Mouse (Mus musculus) hindbrain, embryonic 14.5 days (tissue): ENCODE data around the gene Trim47. TPM values are rescaled to one million over a fixed set of nuclear protein-coding genes. Genes with fewer than 3 reads are reported as not detected.

Experiments
- ATAC-seq: fragments of 200-750 bp; cut with Nextera tagmentation; 2 replicates; pipeline ENCODE4 v1.8.0; 2017; ENCODE audit warnings: moderate number of reproducible peaks, mild to moderate bottlenecking, moderate TSS enrichment, moderate library complexity; ENCODE audit not compliant: low FRiP score
- DNase-seq: peaks from one replicate; pipeline ENCODE4 v3.0.0-alpha.2; 2015; ENCODE audit warnings: low spot score
- H3K27ac ChIP-seq: fragments of 300-500 bp; sonication (generic); 2 replicates; pipeline ENCODE4 v1.5.1; 2014; ENCODE audit warnings: mild to moderate bottlenecking, moderate library complexity
- H3K27me3 ChIP-seq: fragments of 300-500 bp; sonication (generic); 2 replicates; pipeline ENCODE4 v1.6.1; 2014; ENCODE audit warnings: mild to moderate bottlenecking, low read length, mixed read lengths; ENCODE audit not compliant: control insufficient read depth, insufficient read depth
- H3K36me3 ChIP-seq: fragments of 300-500 bp; sonication (generic); replicated peaks from 2 replicates; pipeline ENCODE4 v1.6.1; 2014; ENCODE audit not compliant: control insufficient read depth, insufficient read depth
- H3K4me1 ChIP-seq: fragments of 300-500 bp; sonication (generic); replicated peaks from 2 replicates; pipeline ENCODE4 v1.6.1; 2014; ENCODE audit warnings: antibody characterized with exemption, low read length, mixed read lengths; ENCODE audit not compliant: control insufficient read depth, insufficient read depth
- H3K4me2 ChIP-seq: fragments of 300-500 bp; sonication (generic); replicated peaks from 2 replicates; pipeline ENCODE4 v1.6.1; 2014; ENCODE audit warnings: mild to moderate bottlenecking, moderate library complexity
- H3K4me3 ChIP-seq: fragments of 300-500 bp; sonication (generic); replicated peaks from 2 replicates; pipeline ENCODE4 v1.5.1; 2014; ENCODE audit warnings: mild to moderate bottlenecking, low read length
- H3K9ac ChIP-seq: fragments of 300-500 bp; sonication (generic); 2 replicates; pipeline ENCODE4 v1.6.1; 2014
- H3K9me3 ChIP-seq: fragments of 300-500 bp; sonication (generic); 2 replicates; pipeline ENCODE4 v1.6.1; 2016; ENCODE audit warnings: low read length; ENCODE audit not compliant: control insufficient read depth
- WGBS: fragments of 180-500 bp; shearing (Covaris S2); extraction: QIAGEN DNeasy Blood & Tissue Kit; methylation state at CpG from one replicate; pipeline ENCODE4 v1.1.7; 2014; 5-methylcytosine and 5-hydroxymethylcytosine counted together
- polyA plus RNA-seq: library from polyadenylated mRNA; unstranded; fragments of >200 nt; fragmentation: Nextera tagmentation; extraction: Ambion mirVana; gene quantifications from 2 replicates; pipeline ENCODE4 v1.2.1, GENCODE M21; 2014

The Trim47 gene
- polyA plus RNA-seq, 1 experiment from 2014 or later = 9.4 TPM

- WGBS = 35% methylated on average over 10 of the region's 10 CpGs
- H3K9ac ChIP-seq = 0 out of 2 replicates have a peak overlapping the region, but pooled peaks have one; percentile 49
- H3K4me1 ChIP-seq = peaks cover 27% of the 10 kb centered on the region; the same call in 1 of the 2 replicates
- peak overlapping the region; percentile 34; the same call in 1 of the 2 replicates for H3K4me3 ChIP-seq
- peaks cover 67% of the 10 kb centered on the region for H3K27me3 ChIP-seq
- DNase-seq = no peak
- ATAC-seq = no peak
- H3K36me3 ChIP-seq = no peaks in the 10 kb centered on the region
- no peak overlapping the region for H3K27ac ChIP-seq
- no peaks in the 10 kb centered on the region for H3K9me3 ChIP-seq
- H3K4me2 ChIP-seq = peak overlapping the region; percentile 52
Measured at GRCm38 (mm10) chr11:116110540-116110939, 16.5 kb downstream of the Trim47 start.

- no peaks in the 10 kb centered on the region for H3K9me3 ChIP-seq
- peak overlapping the region; percentile 52 for H3K4me2 ChIP-seq
- no peaks in the 10 kb centered on the region for H3K36me3 ChIP-seq
- peak overlapping the region; percentile 34 for H3K4me3 ChIP-seq
- WGBS = 1% methylated on average over 35 of the region's 35 CpGs
- peak overlapping the region; percentile 49 for H3K9ac ChIP-seq
- DNase-seq (no peak), ATAC-seq (no peak)
- peaks cover 69% of the 10 kb centered on the region for H3K27me3 ChIP-seq
- peaks cover 27% of the 10 kb centered on the region; the same call in 1 of the 2 replicates for H3K4me1 ChIP-seq
- no peak overlapping the region for H3K27ac ChIP-seq
Measured at GRCm38 (mm10) chr11:116110131-116110530, 16.9 kb downstream of the Trim47 start.

GRCm38 (mm10) chr11:116109441-116110081 lies 17.4 kb downstream of the Trim47 start:
- Histone ChIP-seq H3K36me3 (no peaks in the 10 kb centered on the region), H3K27me3 (peaks cover 69% of the 10 kb centered on the region), H3K4me2 (peak overlapping the region; percentile 52), H3K4me3 (peak overlapping the region; percentile 34), H3K4me1 (peaks cover 28% of the 10 kb centered on the region; the same call in 1 of the 2 replicates), H3K27ac (no peak overlapping the region), H3K9ac (peak overlapping the region; percentile 49), H3K9me3 (no peaks in the 10 kb centered on the region)
- WGBS = 3% methylated on average over 59 of the region's 70 CpGs
- no peak for DNase-seq
- no peak for ATAC-seq

GRCm38 (mm10) chr11:116108464-116109137 lies 18.4 kb downstream of the Trim47 start:
- Histone ChIP-seq H3K27ac (no peak overlapping the region), H3K36me3 (no peaks in the 10 kb centered on the region), H3K4me1 (peaks cover 38% of the 10 kb centered on the region), H3K27me3 (peaks cover 69% of the 10 kb centered on the region), H3K9ac (no peak overlapping the region), H3K4me3 (peak overlapping the region; percentile 34), H3K9me3 (no peaks in the 10 kb centered on the region), H3K4me2 (peak overlapping the region; percentile 52)
- 4% methylated on average over 23 of the region's 23 CpGs for whole genome bisulfite sequencing
- DNase-seq (peak; percentile 27), ATAC-seq (no peak)

- no peak overlapping the region for H3K9ac ChIP-seq
- DNase-seq (no peak), ATAC-seq (no peak)
- peaks cover 39% of the 10 kb centered on the region for H3K4me1 ChIP-seq
- no peaks in the 10 kb centered on the region for H3K36me3 ChIP-seq
- H3K27ac ChIP-seq = no peak overlapping the region
- H3K4me2 ChIP-seq = no peak overlapping the region; the same call in 1 of the 2 replicates
- H3K9me3 ChIP-seq = no peaks in the 10 kb centered on the region
- H3K27me3 ChIP-seq = peaks cover 69% of the 10 kb centered on the region
- H3K4me3 ChIP-seq = peak overlapping the region; percentile 34; the same call in 1 of the 2 replicates
- 11% methylated on average over 19 of the region's 19 CpGs for WGBS
Measured at GRCm38 (mm10) chr11:116107777-116108285, 19.2 kb downstream of the Trim47 start.

GRCm38 (mm10) chr11:116106963-116107776 lies 19.8 kb downstream of the Trim47 start:
- Histone ChIP-seq H3K4me1 (peaks cover 39% of the 10 kb centered on the region), H3K27ac (no peak overlapping the region), H3K36me3 (no peaks in the 10 kb centered on the region), H3K27me3 (peaks cover 67% of the 10 kb centered on the region), H3K4me2 (no peak overlapping the region), H3K9me3 (no peaks in the 10 kb centered on the region), H3K9ac (no peak overlapping the region), H3K4me3 (no peak overlapping the region)
- no peak for ATAC-seq
- 17% methylated on average over 13 of the region's 14 CpGs for WGBS
- DNase-seq = no peak

- Histone ChIP-seq H3K27ac (no peak overlapping the region), H3K36me3 (no peaks in the 10 kb centered on the region), H3K4me1 (peaks cover 39% of the 10 kb centered on the region), H3K9me3 (no peaks in the 10 kb centered on the region), H3K4me3 (no peak overlapping the region), H3K9ac (no peak overlapping the region), H3K27me3 (peaks cover 60% of the 10 kb centered on the region), H3K4me2 (0 out of 2 replicates have a peak overlapping the region, but pooled peaks have one; percentile 7)
- no peak for ATAC-seq
- WGBS = 24% methylated on average over 32 of the region's 32 CpGs
- DNase-seq = no peak
Measured at GRCm38 (mm10) chr11:116106154-116106962, 20.7 kb downstream of the Trim47 start.

- peaks cover 37% of the 10 kb centered on the region for H3K4me1 ChIP-seq
- WGBS = 94% methylated on average over 2 of the region's 2 CpGs
- DNase-seq (no peak), ATAC-seq (no peak)
- H3K27ac ChIP-seq = no peak overlapping the region
- H3K4me3 ChIP-seq = no peak overlapping the region
- no peaks in the 10 kb centered on the region for H3K36me3 ChIP-seq
- no peaks in the 10 kb centered on the region for H3K9me3 ChIP-seq
- no peak overlapping the region for H3K4me2 ChIP-seq
- H3K27me3 ChIP-seq = peaks cover 47% of the 10 kb centered on the region
- no peak overlapping the region for H3K9ac ChIP-seq
Measured at GRCm38 (mm10) chr11:116105065-116105464, 21.9 kb downstream of the Trim47 start.
